Mouse (Mus musculus) Patski (cell line): ENCODE measurements at regions not wholly inside any gene's neighbourhood (a gene's known extent, or its start where the extent isn't known, plus 50 kb on each side); places are given as distances from the start of the nearest gene placed in this dataset.

Source experiments
- ATAC-seq: fragments of 100-300 bp; one replicate; pipeline ENCODE4 v1.8.0; 2021
- CTCF ChIA-PET: fragments of 350-600 bp; sonication (Branson Sonifier 250); formaldehyde crosslinking; loops from one replicate; lab custom pipeline; 2022; ENCODE audit warnings: inconsistent platforms; lab: Charles Lee
- POLR2A ChIA-PET: fragments of 350-600 bp; sonication (Branson Sonifier 250); formaldehyde crosslinking; loops from one replicate; lab custom pipeline; 2022; ENCODE audit warnings: antibody characterized with exemption, inconsistent platforms; lab: Charles Lee
- DNase-seq: peaks from one replicate; pipeline ENCODE4 v3.0.0-alpha.2; 2011; ENCODE audit warnings: low read depth, low spot score
- H3K27me3 ChIP-seq: fragments of 371-371 bp; one replicate; pipeline ENCODE4 v1.5.1; 2021
- CTCF ChIP-seq: fragments of 100-300 bp; IDR thresholded peaks from one replicate; pipeline ENCODE4 v1.5.1; 2021
- in situ Hi-C: fragments of 300-500 bp; cut with MboI; formaldehyde crosslinking; loops from 3 replicates; pipeline ENCODE4 v1.11.1; 2018; ENCODE audit warnings: low pct_unique_long_range_greater_than_20kb, mixed read lengths

DNA sequence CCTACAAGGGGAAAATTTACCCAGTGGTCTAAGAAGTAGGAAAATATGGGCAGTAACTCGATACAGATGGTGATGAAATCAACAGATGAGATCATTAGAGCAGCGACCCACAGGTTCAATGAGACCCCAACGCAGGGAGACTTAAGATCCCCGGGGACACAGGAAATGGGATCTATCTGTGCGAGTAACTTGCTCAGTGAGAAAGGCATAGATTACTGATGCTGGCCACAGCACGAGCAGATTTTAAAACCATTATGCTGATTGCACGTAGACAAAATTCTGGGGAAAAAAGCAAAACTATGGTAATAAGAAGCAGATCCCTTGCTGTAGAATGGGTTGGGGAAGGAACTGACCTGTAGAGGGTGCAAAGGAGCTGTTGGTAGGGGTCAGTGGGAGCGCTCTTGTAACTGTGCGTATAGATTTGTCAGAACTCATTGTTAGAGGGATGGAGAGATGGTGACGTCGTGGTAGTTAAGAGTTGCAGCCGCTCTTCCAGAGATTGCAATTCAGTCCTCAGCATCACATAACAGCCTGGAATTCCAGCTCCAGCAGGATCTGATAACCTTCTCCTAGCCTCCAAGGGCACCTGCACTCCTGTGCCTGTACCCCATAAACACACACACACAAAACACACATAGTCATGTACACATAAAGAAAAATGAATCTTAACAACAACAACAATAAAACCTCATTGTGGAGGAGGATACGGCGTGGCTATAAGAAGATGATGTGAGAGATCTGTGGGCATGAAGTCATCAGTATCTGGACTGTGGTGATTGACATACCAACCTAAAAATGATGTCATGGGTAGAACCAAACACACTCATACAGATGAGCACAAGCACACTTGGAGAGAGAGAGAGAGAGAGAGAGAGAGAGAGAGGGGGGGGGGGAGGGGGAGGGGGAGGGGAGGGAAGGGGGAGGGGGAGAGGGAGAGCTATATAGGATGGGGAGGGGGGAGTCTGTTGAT, 67.7 kb upstream of the Aldh1b1 start:
- H3K27me3 ChIP-seq, result no peaks in the 10 kb centered on the region
- ATAC-seq, result no peak
- CTCF ChIA-PET, result no interaction called here
- no peak for TF ChIP-seq CTCF
- in situ Hi-C loops, result no loop called here
- DNase-seq, result no peak
- POLR2A ChIA-PET, result no interaction called here

DNA sequence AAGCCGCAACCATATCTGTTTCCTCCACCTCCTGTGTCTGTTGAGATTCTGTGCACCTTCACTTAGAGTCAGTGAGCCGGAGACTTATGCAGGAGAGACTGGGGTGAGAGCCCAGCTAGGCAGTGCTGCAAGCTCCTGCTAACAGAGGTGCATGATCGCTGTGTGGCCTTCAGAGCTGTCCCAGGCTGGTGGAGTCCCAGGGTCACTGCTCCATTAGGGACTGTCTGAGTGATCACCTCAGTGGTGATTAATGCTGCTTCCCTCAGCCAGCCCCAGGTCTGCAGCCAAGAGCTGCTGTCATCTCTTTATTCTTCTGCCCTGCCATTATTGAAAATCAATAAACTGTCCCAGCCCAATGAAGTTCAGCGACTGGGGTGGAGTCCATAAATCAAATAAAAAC, 69.0 kb upstream of the Aldh1b1 start:
- in situ Hi-C loops, result no loop called here
- TF ChIP-seq CTCF, result no peak
- no peak for ATAC-seq
- no peaks in the 10 kb centered on the region for H3K27me3 ChIP-seq
- POLR2A ChIA-PET, result interaction anchor here (0.6 kb wide), 1 partner anchor 42 kb away, joined by 4 read pairs; no protein-coding TSS in a partner anchor
- CTCF ChIA-PET, result no interaction called here
- DNase-seq, result no peak

DNA sequence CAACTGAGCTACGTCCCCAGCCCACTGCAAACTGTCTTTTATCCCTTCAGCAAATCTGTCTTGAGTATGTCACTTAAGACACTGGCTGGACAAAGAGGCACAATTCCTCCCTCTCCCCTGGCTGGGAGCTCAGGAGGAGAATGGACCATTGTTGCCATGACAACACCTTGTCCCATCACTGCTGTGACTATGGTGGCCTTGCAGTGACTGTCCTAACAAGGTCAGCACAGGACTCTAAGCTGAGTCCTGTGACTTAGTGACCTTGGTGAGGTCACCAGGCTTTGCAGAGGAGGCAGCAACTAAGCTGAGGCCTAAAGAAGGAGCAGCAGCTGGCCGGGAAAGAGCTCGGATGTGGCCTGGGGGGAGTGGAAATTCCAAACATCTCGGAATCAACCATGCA, 70.0 kb upstream of the Aldh1b1 start:
- in situ Hi-C loops, result no loop called here
- CTCF ChIA-PET, result no interaction called here
- DNase-seq, result no peak
- H3K27me3 ChIP-seq, result no peaks in the 10 kb centered on the region
- no peak for ATAC-seq
- TF ChIP-seq CTCF, result no peak
- POLR2A ChIA-PET, result no interaction called here

DNA sequence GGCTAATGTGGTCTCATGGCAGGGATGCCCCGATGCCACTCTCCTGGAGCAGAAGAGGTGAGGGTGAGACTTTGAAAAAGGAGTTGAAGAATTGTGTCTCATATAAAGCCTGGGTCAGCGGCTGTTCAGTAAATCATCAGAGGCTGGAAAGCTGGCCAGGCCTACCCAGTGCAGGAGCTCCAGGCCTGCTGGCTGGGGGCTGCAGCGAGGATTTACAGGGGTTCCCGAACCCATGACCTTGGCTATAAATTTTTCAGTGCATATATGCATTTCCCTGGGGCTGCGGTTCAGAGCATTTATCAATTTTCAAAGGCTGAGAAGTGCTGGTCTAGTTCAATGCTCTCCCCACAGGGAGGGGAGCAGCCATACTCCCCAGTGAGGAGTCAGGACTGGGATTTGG, 70.9 kb upstream of the Aldh1b1 start:
- in situ Hi-C loops, result no loop called here
- no peaks in the 10 kb centered on the region for H3K27me3 ChIP-seq
- ChIA-PET POLR2A (no interaction called here), CTCF (no interaction called here)
- ATAC-seq (no peak), DNase-seq (no peak)
- no peak for TF ChIP-seq CTCF

DNA sequence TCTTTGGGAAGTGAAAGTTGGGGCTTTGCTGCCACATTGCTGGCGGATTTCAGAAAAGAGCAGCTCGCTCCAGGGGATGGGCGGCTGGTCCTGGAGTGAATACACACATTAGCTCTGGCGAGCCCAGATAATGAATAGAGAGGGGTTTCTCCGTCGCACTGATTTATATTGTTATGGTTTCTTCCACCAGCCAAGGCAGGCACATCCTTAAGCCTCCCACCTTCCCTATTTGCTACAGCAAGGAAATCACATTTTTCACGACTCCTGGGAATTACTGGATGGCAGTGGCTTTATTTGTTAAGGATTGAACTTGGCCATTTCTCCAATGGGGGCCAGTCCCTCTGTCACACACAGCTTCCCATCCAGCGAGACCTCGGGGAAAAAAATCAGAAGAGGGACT, 71.3 kb upstream of the Aldh1b1 start:
- TF ChIP-seq CTCF, result no peak
- in situ Hi-C loops, result no loop called here
- DNase-seq (no peak), ATAC-seq (no peak)
- POLR2A ChIA-PET, result no interaction called here
- no peaks in the 10 kb centered on the region for H3K27me3 ChIP-seq
- CTCF ChIA-PET, result no interaction called here

DNA sequence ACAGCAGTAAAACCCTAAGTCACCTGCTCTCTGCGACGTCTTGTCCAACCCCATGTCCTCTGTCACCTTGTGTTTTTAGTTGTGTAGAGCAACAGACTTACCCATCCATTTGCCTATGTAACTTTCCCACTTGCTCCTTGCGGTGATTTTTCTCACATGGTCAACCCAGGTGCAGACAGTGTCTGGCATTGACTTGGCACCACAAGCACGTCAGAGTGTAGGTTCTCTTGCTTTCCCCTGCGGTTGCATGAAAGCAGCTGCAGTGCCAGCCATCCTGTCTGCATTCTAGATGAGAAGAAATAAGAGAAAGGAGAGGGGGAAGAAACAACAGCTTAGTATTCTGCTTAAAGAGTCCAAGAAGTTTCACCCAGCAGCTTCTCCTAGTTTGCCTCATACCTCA, 72.0 kb upstream of the Aldh1b1 start:
- DNase-seq, result no peak
- in situ Hi-C loops, result no loop called here
- ATAC-seq, result no peak
- no peak for TF ChIP-seq CTCF
- ChIA-PET CTCF (no interaction called here), POLR2A (no interaction called here)
- H3K27me3 ChIP-seq, result no peaks in the 10 kb centered on the region

DNA sequence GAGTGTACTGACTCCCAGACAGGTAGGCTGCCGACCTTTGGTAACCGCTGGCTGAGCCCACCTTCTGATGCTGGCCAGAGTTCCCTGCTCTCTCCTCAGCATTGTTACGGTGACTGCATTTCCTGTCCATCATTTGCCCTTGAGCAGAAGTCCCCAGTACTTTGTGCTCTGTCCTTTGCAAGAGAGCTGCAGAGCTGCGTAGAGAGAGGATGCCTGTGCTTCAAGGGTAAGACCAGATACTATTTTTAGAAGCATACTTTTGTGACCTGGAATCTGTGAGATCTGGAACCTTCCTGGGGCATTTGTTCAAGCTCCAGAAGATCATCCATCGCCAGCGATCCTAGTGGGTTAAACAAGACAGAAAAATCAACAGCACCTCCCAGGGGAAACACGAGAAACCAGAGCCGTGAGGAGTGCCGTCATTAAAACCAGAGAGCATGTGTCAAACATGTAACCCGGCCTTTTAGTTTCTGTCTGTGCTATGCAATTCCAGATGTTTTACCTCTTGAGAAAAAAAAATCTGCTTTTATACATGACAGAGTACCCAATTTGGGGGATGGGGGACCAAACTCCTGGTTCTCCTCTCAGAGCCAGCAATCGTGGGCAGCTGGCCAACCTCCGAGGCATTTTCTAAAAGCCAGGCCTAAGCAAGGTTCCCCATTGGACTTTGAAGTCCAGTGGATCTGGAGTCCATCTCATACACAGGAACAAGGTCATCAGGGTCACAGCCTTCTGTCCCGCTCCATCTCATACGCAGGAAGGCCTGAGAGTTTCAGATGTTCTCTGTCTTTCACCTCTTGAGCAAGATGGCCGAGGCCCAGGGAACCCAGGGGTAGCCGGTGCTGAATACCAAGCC, 73.5 kb upstream of the Aldh1b1 start:
- in situ Hi-C loops, result no loop called here
- ATAC-seq (no peak), DNase-seq (no peak)
- no peaks in the 10 kb centered on the region for H3K27me3 ChIP-seq
- ChIA-PET CTCF (no interaction called here), POLR2A (no interaction called here)
- TF ChIP-seq CTCF, result no peak

DNA sequence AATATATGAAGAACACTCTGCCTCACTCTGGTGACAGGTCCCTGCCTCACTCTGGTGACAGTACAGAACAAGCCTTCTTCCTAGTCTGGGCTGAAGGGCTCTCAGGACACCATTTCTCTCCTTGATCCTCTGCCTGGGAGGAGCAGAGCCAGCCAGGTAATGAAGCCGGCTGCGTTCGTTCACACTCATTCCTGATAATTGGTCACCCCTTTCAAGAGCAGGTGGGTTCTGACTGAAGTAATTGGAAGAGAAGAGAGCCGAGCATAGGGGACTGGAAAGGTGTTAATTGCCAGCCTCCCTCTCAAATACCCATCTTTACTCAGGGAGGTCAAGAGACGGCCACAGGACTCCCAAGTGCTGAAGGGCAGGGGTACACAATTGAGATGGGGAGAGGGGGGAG, 78.5 kb upstream of the Aldh1b1 start:
- no peaks in the 10 kb centered on the region for H3K27me3 ChIP-seq
- in situ Hi-C loops, result no loop called here
- no peak for DNase-seq
- CTCF ChIA-PET, result no interaction called here
- POLR2A ChIA-PET, result no interaction called here
- TF ChIP-seq CTCF, result no peak
- no peak for ATAC-seq

DNA sequence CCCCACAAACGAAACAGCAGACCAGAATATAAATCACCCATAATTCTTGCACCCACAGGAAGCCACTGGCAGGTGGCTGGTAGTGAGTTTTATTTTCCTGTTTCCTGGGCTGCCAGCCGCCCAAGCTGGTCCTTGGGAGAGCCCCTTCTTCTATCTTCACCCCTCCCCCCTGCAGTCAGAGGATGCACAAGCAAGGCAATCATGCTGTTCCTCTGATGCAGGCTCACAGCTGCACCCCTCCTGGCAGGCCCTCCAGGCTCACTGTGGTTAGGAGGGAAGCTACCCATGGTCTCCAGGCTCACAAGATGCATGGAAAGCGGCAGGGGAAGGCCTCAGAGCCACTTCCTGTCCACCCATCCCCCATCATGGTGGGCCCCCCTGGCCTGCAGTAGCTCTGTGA, 79.3 kb upstream of the Aldh1b1 start:
- no peaks in the 10 kb centered on the region for H3K27me3 ChIP-seq
- DNase-seq (no peak), ATAC-seq (no peak)
- ChIA-PET CTCF (no interaction called here), POLR2A (no interaction called here)
- in situ Hi-C loops, result no loop called here
- no peak for TF ChIP-seq CTCF

DNA sequence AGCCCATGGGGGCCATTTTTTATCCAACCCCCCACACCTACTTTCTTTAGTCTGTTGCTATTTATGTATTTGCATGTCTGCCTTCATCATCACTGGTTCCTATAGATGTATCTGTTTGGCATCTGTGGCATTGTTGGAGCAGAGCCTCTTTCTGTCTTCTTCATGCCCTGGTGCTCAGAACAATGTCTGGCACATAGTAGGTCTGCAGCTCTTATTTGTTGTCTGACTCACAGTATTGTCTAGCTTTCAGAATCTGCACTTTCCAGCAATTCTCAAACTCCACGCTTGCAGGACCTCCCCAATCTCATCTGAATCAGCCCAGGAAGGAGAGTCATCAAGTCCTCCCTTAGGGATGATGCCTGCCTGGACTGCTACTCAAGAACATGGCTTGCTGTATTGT, 82.9 kb upstream of the Aldh1b1 start:
- TF ChIP-seq CTCF, result no peak
- ChIA-PET CTCF (no interaction called here), POLR2A (no interaction called here)
- in situ Hi-C loops, result no loop called here
- H3K27me3 ChIP-seq, result no peaks in the 10 kb centered on the region
- no peak for DNase-seq
- ATAC-seq, result no peak
